Mouse (Mus musculus): Measurements from ENCODE around the gene Ttc13. TPM values are rescaled to one million over a fixed set of nuclear protein-coding genes. Genes with fewer than 3 reads are reported as not detected.

Gene Ttc13
- polyA plus RNA-seq (2015; fragmentation: Nextera tagmentation; extraction: Ambion mirVana) = 47.0 and 49.7 TPM in 2 replicates

- H3K4me3 ChIP-seq = peak within 1 kb of the TSS; percentile 97
- H3K9ac ChIP-seq = peak within 1 kb of the TSS; percentile 78
- under 1% methylated on average over 59 of the region's 59 CpGs for WGBS
- no peaks in the 10 kb centered on the region for H3K9me3 ChIP-seq
- H3K27ac ChIP-seq = peak within 1 kb of the TSS; percentile 46; the same call in 1 of the 2 replicates
- peak within 1 kb of the TSS; percentile 74 for H3K4me2 ChIP-seq
- H3K27me3 ChIP-seq = no peaks in the 10 kb centered on the region
- peak; percentile 100 for ATAC-seq (ENCODE audit: borderline replicate concordance, extremely low read depth, low FRiP score, low TSS enrichment)
- peaks cover 23% of the 10 kb centered on the region for H3K4me1 ChIP-seq
- H3K36me3 ChIP-seq = peaks cover 9% of the 10 kb centered on the region; the same call in 1 of the 2 replicates
These were observed at the start of gene Ttc13, which contains the start of gene Arv1 for GRCm38 (mm10) chr8:124721862-124722515. Ttc13 (minus strand) TSS chr8:124721983. Arv1 (plus strand) TSS chr8:124722139.

DNA sequence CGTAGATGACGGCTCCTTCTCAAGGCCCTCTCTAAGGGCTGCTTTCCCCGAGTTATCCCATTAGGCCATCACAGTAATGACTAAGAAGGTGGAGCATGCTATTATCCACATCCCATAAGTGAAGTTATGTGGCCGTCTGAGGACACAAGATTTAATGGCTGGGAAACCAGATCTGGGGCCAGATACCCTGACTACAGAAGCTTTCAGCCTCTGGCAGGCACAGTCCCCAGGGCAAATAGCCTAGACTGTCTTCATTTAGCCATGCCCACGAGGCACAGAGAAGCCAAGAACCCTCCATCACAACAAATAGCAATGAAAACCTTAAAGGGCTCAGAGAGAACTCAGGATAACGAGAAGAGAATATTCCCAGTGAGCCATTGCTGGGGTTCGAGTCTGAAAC is 41.3 kb upstream of the Ttc13 start:
- Histone ChIP-seq H3K9me3 (no peaks in the 10 kb centered on the region), H3K27ac (no peak overlapping the region), H3K36me3 (no peaks in the 10 kb centered on the region), H3K9ac (no peak overlapping the region), H3K4me1 (no peaks in the 10 kb centered on the region), H3K27me3 (no peaks in the 10 kb centered on the region), H3K4me3 (no peak overlapping the region), H3K4me2 (no peak overlapping the region)
- no peak for ATAC-seq (ENCODE audit: borderline replicate concordance, extremely low read depth, low FRiP score, low TSS enrichment)
- WGBS = 55% methylated on average over 7 of the region's 7 CpGs

DNA sequence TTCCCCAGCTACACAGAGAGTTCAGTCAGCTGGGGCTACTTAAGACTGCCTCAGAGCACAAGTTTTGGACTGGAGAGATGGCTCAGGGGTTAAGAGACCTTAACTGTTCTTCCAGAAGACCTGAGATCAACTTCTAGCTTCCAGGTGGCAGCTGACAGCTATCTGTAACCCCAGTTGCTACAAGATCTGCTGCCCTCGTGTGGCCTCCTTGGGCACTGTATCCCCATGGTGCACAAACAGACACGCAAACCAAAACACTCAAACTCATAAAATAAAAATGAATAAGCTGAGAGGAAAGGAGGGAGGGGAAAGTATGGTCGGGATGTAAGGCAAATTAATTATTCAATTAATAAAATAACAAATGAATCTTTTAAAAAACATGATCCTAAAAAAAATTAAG is 36.8 kb upstream of the Ttc13 start:
- no peak for ATAC-seq (ENCODE audit: borderline replicate concordance, extremely low read depth, low FRiP score, low TSS enrichment)
- H3K27me3 ChIP-seq = no peaks in the 10 kb centered on the region
- no peak overlapping the region for H3K4me2 ChIP-seq
- H3K4me3 ChIP-seq = no peak overlapping the region
- peaks cover 17% of the 10 kb centered on the region for H3K4me1 ChIP-seq
- no peak overlapping the region for H3K9ac ChIP-seq
- no peaks in the 10 kb centered on the region for H3K36me3 ChIP-seq
- 37% methylated on average over 3 of the region's 3 CpGs for WGBS
- no peaks in the 10 kb centered on the region for H3K9me3 ChIP-seq
- no peak overlapping the region for H3K27ac ChIP-seq

DNA sequence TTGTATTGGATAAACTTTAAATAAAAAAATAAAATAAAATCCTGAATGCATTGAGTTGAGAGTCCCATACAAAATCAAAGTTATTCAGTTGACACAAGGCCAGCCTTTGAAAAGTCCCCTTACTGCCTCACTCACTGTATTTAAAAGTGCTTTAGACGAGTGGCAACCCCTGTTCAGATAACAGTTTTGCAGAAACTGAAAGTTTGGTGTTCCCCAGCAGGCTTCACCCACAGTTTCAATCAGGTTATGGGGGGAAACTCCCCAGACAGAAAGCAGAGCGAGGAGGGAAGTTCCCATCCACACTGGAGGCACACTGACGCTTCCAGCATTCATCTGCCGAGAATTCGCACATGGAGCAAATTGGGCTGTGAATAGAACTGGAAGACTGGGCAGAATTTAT is 34.8 kb upstream of the Ttc13 start:
- Histone ChIP-seq H3K36me3 (no peaks in the 10 kb centered on the region), H3K27me3 (peaks cover 17% of the 10 kb centered on the region), H3K9me3 (no peaks in the 10 kb centered on the region), H3K4me3 (no peak overlapping the region), H3K9ac (no peak overlapping the region), H3K4me2 (no peak overlapping the region), H3K4me1 (peaks cover 31% of the 10 kb centered on the region), H3K27ac (peak overlapping the region; percentile 41; the same call in 1 of the 2 replicates)
- 57% methylated on average over 5 of the region's 5 CpGs for WGBS
- ATAC-seq (ENCODE audit: borderline replicate concordance, extremely low read depth, low FRiP score, low TSS enrichment) = no peak

- ATAC-seq (ENCODE audit: borderline replicate concordance, extremely low read depth, low FRiP score, low TSS enrichment) = no peak
- 39% methylated on average over 2 of the region's 2 CpGs for WGBS
These were observed 34.4 kb upstream of the Ttc13 start for GRCm38 (mm10) chr8:124756153-124756552.

DNA sequence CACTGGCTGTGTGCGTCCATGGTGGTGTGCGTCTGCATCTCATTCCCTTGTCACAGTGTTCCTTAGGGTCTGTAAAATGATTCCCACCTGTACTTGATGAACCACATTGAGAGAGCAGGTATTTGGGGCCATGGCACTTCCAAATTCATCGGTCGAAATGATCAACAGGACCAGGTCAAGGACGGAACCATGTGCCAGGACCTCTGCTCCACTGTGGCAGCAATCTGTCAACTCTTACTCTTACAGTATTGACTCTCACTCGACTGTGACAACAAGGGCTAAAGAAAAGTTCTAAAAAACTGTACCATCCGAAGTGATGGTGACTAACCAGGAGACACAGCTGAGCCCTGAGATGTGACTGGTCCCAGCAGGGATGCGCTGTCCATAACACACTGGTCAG is 33.7 kb upstream of the Ttc13 start:
- Histone ChIP-seq H3K27me3 (peaks cover 29% of the 10 kb centered on the region), H3K27ac (peak overlapping the region; percentile 84), H3K4me2 (no peak overlapping the region), H3K4me3 (no peak overlapping the region), H3K9me3 (no peaks in the 10 kb centered on the region), H3K9ac (no peak overlapping the region), H3K36me3 (no peaks in the 10 kb centered on the region), H3K4me1 (peaks cover 39% of the 10 kb centered on the region)
- WGBS = 62% methylated on average over 8 of the region's 8 CpGs
- ATAC-seq (ENCODE audit: borderline replicate concordance, extremely low read depth, low FRiP score, low TSS enrichment) = no peak

More at GRCm38 (mm10) chr8:124756153-124756552, 34.4 kb upstream of the Ttc13 start:
- no peak overlapping the region for H3K9ac ChIP-seq
- no peak overlapping the region for H3K4me3 ChIP-seq
- H3K4me1 ChIP-seq = peaks cover 36% of the 10 kb centered on the region
- peaks cover 22% of the 10 kb centered on the region for H3K27me3 ChIP-seq
- H3K36me3 ChIP-seq = no peaks in the 10 kb centered on the region
- peak overlapping the region; percentile 41; the same call in 1 of the 2 replicates for H3K27ac ChIP-seq
- no peaks in the 10 kb centered on the region for H3K9me3 ChIP-seq
- no peak overlapping the region for H3K4me2 ChIP-seq

DNA sequence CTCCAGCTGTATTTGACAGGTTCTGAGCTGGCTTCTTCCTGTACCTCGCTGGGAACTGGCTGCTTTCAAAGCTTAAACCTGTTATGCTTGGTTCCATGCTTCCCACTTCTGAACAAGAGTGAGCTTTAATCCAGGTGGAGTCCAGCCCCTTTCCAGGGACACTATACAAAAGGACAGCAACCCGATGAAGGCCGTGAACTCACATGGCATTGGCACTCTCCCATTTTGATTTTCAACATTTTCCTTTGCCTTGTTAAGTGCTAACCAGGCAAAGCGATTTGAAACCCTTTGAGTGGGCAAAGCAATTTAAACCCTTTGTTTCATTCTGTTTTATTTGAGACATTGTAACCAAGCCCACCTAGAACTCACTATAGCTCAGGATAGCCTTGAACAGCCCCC is 33.0 kb upstream of the Ttc13 start:
- 0 out of 2 replicates have a peak overlapping the region, but pooled peaks have one; percentile 4 for H3K4me2 ChIP-seq
- H3K9ac ChIP-seq = no peak overlapping the region
- H3K27ac ChIP-seq = peak overlapping the region; percentile 84

DNA sequence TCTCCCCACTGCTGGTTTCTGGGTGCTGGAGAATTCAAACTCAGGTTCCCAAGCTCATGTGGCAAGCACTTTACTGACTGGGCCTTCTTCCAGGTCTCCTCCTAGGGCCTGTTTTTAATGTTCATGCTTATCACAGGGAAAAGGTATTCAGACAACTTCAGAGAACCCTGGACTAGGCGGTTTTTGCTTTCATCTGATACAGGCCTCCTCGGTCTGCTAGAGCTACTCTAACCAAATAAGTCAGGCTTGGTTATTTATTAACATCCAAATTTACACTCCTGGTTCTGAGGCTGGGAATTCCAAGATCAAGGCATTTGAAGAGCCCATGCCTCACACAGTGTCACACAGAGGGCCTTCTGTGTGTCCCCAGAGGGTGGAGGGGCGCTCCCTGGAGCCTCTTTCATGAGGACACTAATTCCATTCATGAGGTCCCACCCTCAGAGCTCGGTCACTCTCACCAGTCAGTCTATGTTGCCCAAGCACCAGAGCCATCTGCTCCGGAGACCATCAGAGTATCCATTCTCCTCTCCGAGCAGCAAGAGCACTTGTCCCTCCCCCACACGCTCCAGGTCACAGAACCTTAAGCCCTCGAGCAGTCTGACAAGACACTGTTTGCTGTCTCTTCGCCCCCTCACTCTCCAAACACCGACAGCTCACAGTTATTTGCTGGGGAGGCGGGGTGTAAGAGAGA is 32.5 kb upstream of the Ttc13 start:
- H3K4me3 ChIP-seq = no peak overlapping the region
- ATAC-seq (ENCODE audit: borderline replicate concordance, extremely low read depth, low FRiP score, low TSS enrichment) = peak; percentile 84
- 0 out of 2 replicates have a peak overlapping the region, but pooled peaks have one; percentile 4 for H3K4me2 ChIP-seq

More for the DNA sequence above, 33.0 kb upstream of the Ttc13 start:
- peaks cover 39% of the 10 kb centered on the region for H3K4me1 ChIP-seq
- H3K4me3 ChIP-seq = no peak overlapping the region
- H3K36me3 ChIP-seq = no peaks in the 10 kb centered on the region
- H3K27me3 ChIP-seq = peaks cover 34% of the 10 kb centered on the region
- H3K9me3 ChIP-seq = no peaks in the 10 kb centered on the region
- no peak for ATAC-seq (ENCODE audit: borderline replicate concordance, extremely low read depth, low FRiP score, low TSS enrichment)
- 27% methylated on average over 4 of the region's 4 CpGs for WGBS

DNA sequence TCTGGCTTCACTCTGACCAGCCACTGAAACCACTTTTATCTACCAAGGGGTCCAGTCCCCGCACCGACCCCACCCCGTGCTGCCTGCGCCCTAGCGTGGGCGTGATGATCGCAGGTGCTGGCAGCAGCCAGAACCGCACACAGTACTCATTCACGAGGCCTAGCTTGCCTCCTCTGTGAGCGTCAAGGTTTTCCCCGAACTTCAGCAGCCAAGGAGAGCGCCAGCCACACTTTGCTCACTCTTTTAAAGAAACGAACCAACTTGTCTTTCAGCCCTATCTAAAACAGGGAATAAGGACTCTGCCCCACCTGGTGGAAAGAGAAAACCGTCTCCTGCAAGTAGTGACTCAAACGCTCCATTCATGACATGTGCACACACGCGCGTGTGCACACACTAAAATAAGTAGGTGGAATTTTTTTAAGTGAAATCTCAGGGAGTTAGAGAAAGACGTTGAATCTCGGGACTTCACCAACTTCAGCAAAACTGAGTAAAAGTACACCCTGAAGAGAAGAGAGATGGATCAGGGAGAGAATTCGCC is 30.6 kb upstream of the Ttc13 start:
- 34% methylated on average over 21 of the region's 21 CpGs for WGBS
- Histone ChIP-seq H3K27me3 (peaks cover 36% of the 10 kb centered on the region), H3K4me1 (peaks cover 39% of the 10 kb centered on the region), H3K4me3 (peak overlapping the region; percentile 74; the same call in 1 of the 2 replicates), H3K36me3 (no peaks in the 10 kb centered on the region), H3K4me2 (peak overlapping the region; percentile 96), H3K27ac (peak overlapping the region; percentile 49), H3K9me3 (no peaks in the 10 kb centered on the region), H3K9ac (no peak overlapping the region)
- 0 out of 2 replicates have a peak, but pooled peaks have one; percentile 2 for ATAC-seq (ENCODE audit: borderline replicate concordance, extremely low read depth, low FRiP score, low TSS enrichment)

More for the DNA sequence above, 32.5 kb upstream of the Ttc13 start:
- Histone ChIP-seq H3K9me3 (no peaks in the 10 kb centered on the region), H3K27ac (peak overlapping the region; percentile 84), H3K27me3 (peaks cover 36% of the 10 kb centered on the region), H3K4me1 (peaks cover 39% of the 10 kb centered on the region), H3K9ac (no peak overlapping the region), H3K36me3 (no peaks in the 10 kb centered on the region)
- WGBS = 10% methylated on average over 11 of the region's 11 CpGs

DNA sequence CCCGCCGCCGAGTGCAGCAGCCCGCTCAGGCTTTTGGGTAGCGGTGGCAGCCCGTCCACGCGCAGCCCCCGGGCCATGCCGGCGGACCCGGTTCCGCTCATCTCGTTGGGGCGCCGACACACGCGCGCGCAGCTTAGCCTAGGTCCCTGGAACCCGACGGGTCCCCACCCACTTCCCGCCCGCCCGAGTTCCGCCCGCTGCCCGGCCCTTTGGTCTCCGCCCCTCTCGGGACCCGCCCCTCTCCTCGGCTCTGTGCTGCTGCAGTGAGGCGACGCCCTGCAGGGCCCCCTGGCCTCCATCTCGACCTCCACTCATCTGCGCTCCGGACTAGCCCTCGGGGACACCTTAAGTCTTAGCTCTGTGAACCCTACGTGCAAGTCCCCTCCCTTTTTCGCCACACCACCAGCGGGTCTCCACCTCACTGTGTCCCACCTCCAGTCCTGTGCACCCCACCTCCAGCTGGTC is 30.0 kb upstream of the Ttc13 start, which contains the start of gene Fam89a:
Gene Fam89a (minus strand): TSS at position 124 of the 465 bp plus-strand sequence.
- Histone ChIP-seq H3K9me3 (no peaks in the 10 kb centered on the region), H3K4me2 (peak within 1 kb of the TSS; percentile 96), H3K4me1 (peaks cover 39% of the 10 kb centered on the region), H3K4me3 (peak within 1 kb of the TSS; percentile 74), H3K27me3 (peaks cover 36% of the 10 kb centered on the region), H3K27ac (peak within 1 kb of the TSS; percentile 53), H3K36me3 (no peaks in the 10 kb centered on the region), H3K9ac (peak within 1 kb of the TSS; percentile 49)
- 2% methylated on average over 35 of the region's 41 CpGs for WGBS
- ATAC-seq (ENCODE audit: borderline replicate concordance, extremely low read depth, low FRiP score, low TSS enrichment) = peak; percentile 50; the same call in 1 of the 2 replicates

GRCm38 (mm10) chr8:124751191-124751590 is 29.4 kb upstream of the Ttc13 start:
- ATAC-seq (ENCODE audit: borderline replicate concordance, extremely low read depth, low FRiP score, low TSS enrichment) = no peak
- peak overlapping the region; percentile 53 for H3K27ac ChIP-seq
- H3K4me1 ChIP-seq = peaks cover 37% of the 10 kb centered on the region
- under 1% methylated on average over 30 of the region's 31 CpGs for WGBS
- H3K27me3 ChIP-seq = peaks cover 36% of the 10 kb centered on the region
- H3K36me3 ChIP-seq = no peaks in the 10 kb centered on the region
- H3K4me3 ChIP-seq = peak overlapping the region; percentile 74
- H3K4me2 ChIP-seq = peak overlapping the region; percentile 96
- H3K9ac ChIP-seq = peak overlapping the region; percentile 49
- no peaks in the 10 kb centered on the region for H3K9me3 ChIP-seq

All from lung, embryonic 15.5 days (tissue).